Mouse (Mus musculus): ENCODE results near the gene Rdh9. TPM values are rescaled to one million over a fixed set of nuclear protein-coding genes. Genes with fewer than 3 reads are reported as not detected.
A peak's percentile ranks its signal among the peaks of the same experiment; 100 is the strongest.

Rdh9 gene
- under 1 TPM; 0.53 to 0.55 TPM for total RNA-seq (2021)

DNA sequence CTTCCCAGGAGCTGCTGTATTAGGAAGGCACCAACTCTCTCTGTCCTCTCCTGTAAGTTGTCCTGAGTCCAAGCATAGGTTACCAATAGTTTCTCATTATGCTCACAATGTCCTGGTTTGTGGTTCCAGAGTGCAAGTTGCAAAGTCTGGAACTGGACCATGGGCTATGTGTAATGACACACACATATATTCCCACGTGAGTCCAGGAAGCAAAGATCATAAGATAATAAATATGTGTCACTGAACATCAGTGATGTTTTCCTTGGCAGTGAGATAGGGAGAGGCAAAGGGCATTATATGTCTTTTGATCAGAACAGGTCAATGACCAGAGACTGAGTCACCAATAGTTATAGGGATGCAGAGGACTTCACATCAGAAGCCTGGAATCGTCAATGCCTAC lies at the start of gene Rdh9:
Gene Rdh9 (plus strand): TSS at position 376 of the 400 bp plus-strand sequence.
- intact Hi-C loops (cut with DNase I), result no loop called here

GRCm38 (mm10) chr10:127728437-127728836 lies 47.7 kb upstream of the Rdh9 start:
- DNase-seq (ENCODE audit: low spot score in 2 of 2), result peak in 1 of 2 experiments; percentile 46
- intact Hi-C loops (cut with DNase I), result no loop called here

More for the DNA sequence above, at the start of gene Rdh9:
- DNase-seq (ENCODE audit: low spot score in 2 of 2), result no peak

DNA sequence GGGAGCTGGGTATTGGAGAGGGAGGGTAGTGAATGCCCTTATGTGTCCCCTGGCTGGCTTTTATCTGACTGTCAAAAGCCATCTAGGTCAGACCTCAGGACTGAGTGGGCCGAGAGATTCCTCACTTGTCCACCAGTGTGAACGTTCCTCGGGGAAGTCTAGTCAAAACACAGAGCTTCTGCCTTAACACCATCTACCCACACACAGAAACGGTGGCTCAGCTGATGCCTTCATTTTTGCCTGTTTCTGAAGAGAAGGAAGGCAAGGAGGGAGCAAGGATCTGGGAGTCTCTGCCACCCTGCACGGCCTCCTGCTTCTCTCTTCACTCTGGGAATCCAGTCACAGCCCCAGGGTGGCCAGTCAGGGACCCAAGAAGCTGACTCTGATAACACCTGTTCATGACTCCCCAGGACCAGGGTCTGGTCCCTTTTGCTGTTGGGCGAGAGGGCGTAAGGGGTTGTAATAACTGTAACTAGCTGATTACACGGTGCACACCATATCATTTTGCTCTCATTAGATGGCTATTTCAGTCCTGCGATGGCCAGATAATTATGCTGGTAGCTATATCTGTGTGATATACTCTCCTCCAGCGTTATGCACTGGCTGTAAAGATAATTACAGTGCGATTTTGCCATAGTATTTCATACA lies 45.8 kb upstream of the Rdh9 start:
- intact Hi-C loops (cut with DNase I), result loop anchor here (5.0 kb wide), 1 partner anchor 88 kb away; the partner anchor contains the start of gene Stat6
- peak in 1 of 2 experiments; percentile 64 for DNase-seq (ENCODE audit: low spot score in 2 of 2)

GRCm38 (mm10) chr10:127730933-127731310 lies 45.3 kb upstream of the Rdh9 start:
- intact Hi-C loops (cut with DNase I), result loop anchor here (5.0 kb wide), 1 partner anchor 89 kb away; the partner anchor contains the start of gene Stat6
- no peak for DNase-seq (ENCODE audit: low spot score in 2 of 2)

GRCm38 (mm10) chr10:127731397-127731796 lies 44.8 kb upstream of the Rdh9 start:
- no peak for DNase-seq (ENCODE audit: low spot score in 2 of 2)
- intact Hi-C loops (cut with DNase I), result loop anchor here (5.0 kb wide), 1 partner anchor 89 kb away; the partner anchor contains the start of gene Stat6

DNA sequence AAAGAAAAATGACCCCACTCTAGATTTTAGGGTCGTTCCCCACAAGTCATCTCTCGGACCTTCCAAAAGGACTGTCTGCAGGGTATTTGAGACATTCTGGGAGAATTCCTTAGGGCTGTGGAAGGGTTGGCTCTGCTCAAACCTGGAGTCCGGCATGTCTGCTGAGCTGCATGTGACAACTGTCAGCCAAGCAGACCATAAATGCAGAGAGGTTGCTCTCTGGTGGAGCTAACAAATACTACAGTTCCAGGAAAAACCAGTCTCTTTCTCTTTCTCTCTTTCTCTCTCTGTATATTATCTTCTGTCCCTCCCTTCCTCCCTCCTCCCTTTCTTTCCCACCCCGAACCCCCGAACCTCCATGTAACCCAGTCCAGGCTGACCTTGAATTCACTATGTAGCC lies 41.8 kb upstream of the Rdh9 start:
- DNase-seq (ENCODE audit: low spot score in 2 of 2), result peak in 1 of 2 experiments; percentile 38
- intact Hi-C loops (cut with DNase I), result loop anchor here (1.0 to 5.0 kb wide), 2 partner anchors 40 to 92 kb away; partner anchors contain the start of gene Stat6

DNA sequence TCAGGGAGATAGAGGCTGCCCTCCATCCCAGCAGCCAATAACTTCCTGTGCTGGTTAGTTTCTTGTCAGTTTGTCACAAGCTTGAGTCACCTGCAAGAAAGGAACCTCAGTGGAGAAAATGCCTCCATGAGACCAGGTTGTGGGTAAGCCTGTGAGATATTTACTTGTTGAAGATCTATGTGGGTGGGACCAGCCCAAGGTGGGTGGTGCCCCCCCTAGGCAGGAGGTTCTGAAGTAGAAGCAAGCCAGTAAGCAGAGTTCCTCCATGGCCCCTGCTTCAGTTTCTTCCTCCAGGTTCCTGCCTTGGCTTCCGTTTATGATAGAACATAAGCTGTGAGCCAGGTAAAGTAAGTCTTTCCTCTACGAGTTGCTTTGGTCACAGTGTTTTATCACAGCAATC lies 39.9 kb upstream of the Rdh9 start:
- intact Hi-C loops (cut with DNase I), result no loop called here
- no peak for DNase-seq (ENCODE audit: low spot score in 2 of 2)

- intact Hi-C loops (cut with DNase I), result no loop called here
Observed at GRCm38 (mm10) chr10:127736916-127737315, 39.3 kb upstream of the Rdh9 start.

GRCm38 (mm10) chr10:127737552-127737951 lies 38.6 kb upstream of the Rdh9 start:
- intact Hi-C loops (cut with DNase I), result no loop called here
- DNase-seq (ENCODE audit: low spot score in 2 of 2), result no peak

More at GRCm38 (mm10) chr10:127736916-127737315, 39.3 kb upstream of the Rdh9 start:
- DNase-seq (ENCODE audit: low spot score in 2 of 2), result no peak

GRCm38 (mm10) chr10:127738151-127738882 lies 37.9 kb upstream of the Rdh9 start:
- intact Hi-C loops (cut with DNase I), result loop anchor here (2.0 kb wide), 2 partner anchors 60 to 198 kb away; no protein-coding TSS in a partner anchor
- no peak for DNase-seq (ENCODE audit: low spot score in 2 of 2)

- peak; percentile 65 to 77 for DNase-seq (ENCODE audit: low spot score in 2 of 2)
- intact Hi-C loops (cut with DNase I), result loop anchor here (2.0 kb wide), 2 partner anchors 60 to 198 kb away; no protein-coding TSS in a partner anchor
Observed at GRCm38 (mm10) chr10:127739083-127739660, 37.0 kb upstream of the Rdh9 start, which contains the start of gene Zbtb39. Gene Zbtb39, plus strand, starts transcription at chr10:127739538.

DNA sequence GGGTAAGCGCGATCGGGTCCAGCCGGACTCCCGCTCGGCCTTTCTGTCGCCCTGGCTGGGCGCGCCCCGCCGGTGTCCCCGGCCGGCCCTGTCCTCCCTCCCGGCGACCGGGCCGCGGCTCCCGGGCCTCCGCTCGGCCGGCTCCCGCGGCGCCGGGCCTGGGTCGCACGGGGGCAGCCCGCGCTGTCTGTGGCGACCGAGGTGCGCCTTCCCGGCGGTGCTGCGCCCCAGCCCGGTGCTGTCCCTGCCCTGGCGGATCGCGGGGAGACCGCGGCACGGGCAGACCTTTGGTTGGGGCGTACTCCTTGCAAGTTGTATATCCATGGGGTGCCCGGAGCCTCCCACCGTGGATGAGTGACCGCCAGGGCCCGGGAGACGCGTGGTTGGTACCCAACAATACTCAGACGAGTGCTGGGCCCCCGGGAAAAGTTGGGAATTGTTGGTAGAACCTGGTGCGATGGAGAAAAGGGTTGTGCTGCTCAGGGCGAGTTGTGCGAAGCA lies 36.5 kb upstream of the Rdh9 start:
- intact Hi-C loops (cut with DNase I), result loop anchor here (2.0 to 5.0 kb wide), 3 partner anchors 61 to 268 kb away; partner anchors contain the start of gene Hsd17b6
- DNase-seq (ENCODE audit: low spot score in 2 of 2), result peak; percentile 16 to 40

DNA sequence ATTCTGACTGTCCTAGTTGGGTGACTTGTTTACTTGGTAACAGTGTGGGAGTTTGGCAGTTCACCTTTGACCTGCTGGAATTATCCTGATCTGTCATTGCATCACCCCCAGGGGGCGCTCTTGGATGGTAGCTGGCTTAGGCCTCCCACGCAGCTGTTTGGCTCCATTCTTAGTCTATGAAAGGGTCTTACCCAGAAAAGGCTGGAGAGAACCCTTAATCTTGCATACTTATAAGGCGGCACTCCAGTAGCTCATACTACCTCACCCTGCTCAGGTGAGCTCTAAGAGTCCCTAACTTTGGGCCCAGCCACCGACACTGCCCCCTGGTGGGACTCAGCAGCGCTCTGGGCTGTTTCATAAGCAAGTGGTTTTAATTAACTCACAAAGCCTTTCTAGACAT lies 31.5 kb upstream of the Rdh9 start:
- intact Hi-C loops (cut with DNase I), result loop anchor here (5.0 kb wide), 1 partner anchor 263 kb away; the partner anchor contains the start of gene Hsd17b6
- DNase-seq (ENCODE audit: low spot score in 2 of 2), result no peak

- intact Hi-C loops (cut with DNase I), result no loop called here
Observed at GRCm38 (mm10) chr10:127745886-127746285, 30.3 kb upstream of the Rdh9 start.

DNA sequence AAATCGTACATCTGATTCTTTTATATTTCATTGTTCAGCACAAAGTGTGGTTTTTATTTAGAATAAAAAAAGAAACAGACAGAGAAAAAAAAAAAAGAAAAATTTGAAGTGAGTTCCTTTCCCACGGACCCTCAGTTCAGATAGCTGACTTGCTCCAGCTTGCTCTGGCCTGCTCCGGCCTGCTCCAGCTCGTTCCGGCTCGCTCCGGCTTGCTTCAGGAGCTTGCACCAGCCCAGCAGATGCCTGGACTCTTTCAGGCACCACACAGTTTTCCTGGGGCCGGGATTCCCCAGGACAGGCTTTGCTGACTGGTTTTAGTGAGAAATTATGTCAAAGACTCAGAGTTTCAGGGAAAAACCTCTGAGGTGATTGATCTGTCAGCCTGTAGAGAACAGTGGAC lies 28.9 kb upstream of the Rdh9 start:
- intact Hi-C loops (cut with DNase I), result no loop called here
- DNase-seq (ENCODE audit: low spot score in 2 of 2), result no peak

More at GRCm38 (mm10) chr10:127745886-127746285, 30.3 kb upstream of the Rdh9 start:
- DNase-seq (ENCODE audit: low spot score in 2 of 2), result no peak

DNA sequence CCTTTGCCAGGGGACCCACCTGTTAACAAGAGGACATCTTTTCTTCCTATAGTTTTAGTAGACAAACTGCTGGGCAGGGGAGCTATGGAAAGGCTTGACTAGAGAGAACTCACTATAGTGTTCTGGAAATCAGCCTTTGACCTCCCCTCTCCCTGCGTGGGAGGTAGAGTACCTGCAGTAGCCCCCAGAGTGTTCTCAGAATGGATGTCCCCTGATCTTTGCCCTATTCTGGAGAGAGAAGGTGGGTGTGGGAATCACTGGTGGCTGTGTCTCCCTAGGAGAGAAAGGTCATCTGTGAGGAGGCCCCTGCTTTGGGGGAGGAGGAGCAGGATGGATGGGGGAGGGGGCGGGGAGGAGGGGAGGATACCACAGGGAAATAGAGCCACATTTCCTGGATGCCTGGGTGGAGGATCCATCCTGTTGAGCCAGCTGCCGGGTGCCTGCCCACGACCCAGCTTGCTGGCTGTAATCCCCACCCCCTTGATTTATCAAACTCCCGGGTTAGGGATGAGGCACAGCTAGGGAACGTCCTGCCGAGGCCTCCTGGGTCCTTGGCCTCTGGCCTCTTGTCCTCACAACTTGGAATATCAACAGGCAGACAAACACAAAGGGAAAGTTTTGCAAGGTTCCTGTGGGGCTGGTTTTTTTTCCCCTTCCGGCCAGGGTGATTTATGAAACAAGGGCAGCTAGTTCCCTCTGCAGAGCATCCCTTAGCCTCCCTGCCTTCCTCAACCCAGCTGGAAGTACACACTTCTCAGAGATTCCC lies 27.2 kb upstream of the Rdh9 start:
- DNase-seq (ENCODE audit: low spot score in 2 of 2), result no peak
- intact Hi-C loops (cut with DNase I), result no loop called here

GRCm38 (mm10) chr10:127750136-127750777 lies 25.9 kb upstream of the Rdh9 start:
- intact Hi-C loops (cut with DNase I), result no loop called here

GRCm38 (mm10) chr10:127751548-127751947 lies 24.6 kb upstream of the Rdh9 start, which contains the start of gene Gpr182:
Gene Gpr182, minus strand, starts transcription at chr10:127751732.
- intact Hi-C loops (cut with DNase I), result no loop called here
- no peak for DNase-seq (ENCODE audit: low spot score in 2 of 2)

More at GRCm38 (mm10) chr10:127750136-127750777, 25.9 kb upstream of the Rdh9 start:
- peak in 1 of 2 experiments; percentile 21 for DNase-seq (ENCODE audit: low spot score in 2 of 2)

Measured in left cerebral cortex, postnatal 25 days (tissue).